Mouse (Mus musculus): Measurements from ENCODE around the gene Raver2. TPM values are rescaled to one million over a fixed set of nuclear protein-coding genes. Genes with fewer than 3 reads are reported as not detected.
"Not testable (repeated sequence)": the region's sequence is repeated elsewhere in the genome, so short reads cannot be mapped to it uniquely, and the experiment has no call there.

Gene Raver2
- polyA plus RNA-seq, 1 experiment: 15.7 TPM

DNA sequence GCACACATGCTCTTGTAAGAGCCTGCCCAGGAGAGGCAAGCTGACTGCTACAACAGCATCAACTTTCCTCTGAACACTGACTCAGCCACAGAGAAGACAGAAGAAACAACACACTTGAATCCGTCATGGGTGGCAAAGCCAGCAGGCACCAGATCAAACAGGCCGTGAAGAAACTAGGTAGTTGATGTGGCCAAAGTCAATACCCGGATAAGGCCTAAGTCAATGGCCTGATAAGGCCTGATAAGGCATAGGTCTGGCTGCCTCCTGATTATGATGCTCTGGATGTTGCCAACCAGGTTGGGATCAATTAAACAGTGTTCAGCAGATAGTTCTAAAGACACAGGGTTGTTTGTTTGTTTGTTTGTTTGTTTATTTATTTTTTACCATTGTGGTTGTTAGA is 17.3 kb downstream of the Raver2 start:
- no peak overlapping the region for H3K27ac ChIP-seq (ENCODE audit: insufficient read depth, low read length)
- no peaks in the 10 kb centered on the region; the same call in 1 of the 2 replicates for H3K4me1 ChIP-seq (ENCODE audit: control insufficient read depth, insufficient read depth, low read length)
- TF ChIP-seq CTCF (IDR thresholded peaks at IDR 0.05; ENCODE audit: extremely low read depth, insufficient read depth, low read length): no peak

GRCm38 (mm10) chr4:101087721-101088120 is 18.9 kb downstream of the Raver2 start:
- H3K27ac ChIP-seq (ENCODE audit: insufficient read depth, low read length): no peak overlapping the region
- H3K4me1 ChIP-seq (ENCODE audit: control insufficient read depth, insufficient read depth, low read length): no peaks in the 10 kb centered on the region; the same call in 1 of the 2 replicates
- TF ChIP-seq POLR2A (IDR thresholded peaks at IDR 0.05; ENCODE audit: extremely low read depth, insufficient read depth, low read length) (no peak), CTCF (IDR thresholded peaks at IDR 0.05; ENCODE audit: extremely low read depth, insufficient read depth, low read length) (no peak)
- no peak overlapping the region for H3K4me3 ChIP-seq (ENCODE audit: insufficient read depth, low read length)

More for the DNA sequence above, 17.3 kb downstream of the Raver2 start:
- no peak overlapping the region for H3K4me3 ChIP-seq (ENCODE audit: insufficient read depth, low read length)

DNA sequence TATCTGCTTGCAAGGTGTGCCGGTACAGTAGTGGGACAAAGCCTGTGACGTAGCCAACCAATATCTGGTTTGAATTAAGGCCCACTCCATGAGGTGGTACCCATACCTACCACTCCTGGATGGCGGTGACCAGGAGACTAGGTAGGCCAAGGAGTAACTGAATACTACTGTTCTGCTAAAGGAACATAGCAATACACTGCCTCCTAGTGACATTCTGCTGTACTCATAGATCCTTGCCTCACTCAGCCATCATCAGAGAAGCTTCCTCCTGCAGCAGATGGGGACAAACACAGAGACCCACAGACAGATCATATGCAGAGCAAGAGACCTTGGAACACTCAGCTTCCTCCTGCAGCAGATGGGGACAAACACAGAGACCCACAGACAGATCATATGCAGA is 21.8 kb downstream of the Raver2 start:
- H3K27ac ChIP-seq (ENCODE audit: insufficient read depth, low read length); H3K4me3 ChIP-seq (ENCODE audit: insufficient read depth, low read length); H3K4me1 ChIP-seq (ENCODE audit: control insufficient read depth, insufficient read depth, low read length): not testable (repeated sequence)

DNA sequence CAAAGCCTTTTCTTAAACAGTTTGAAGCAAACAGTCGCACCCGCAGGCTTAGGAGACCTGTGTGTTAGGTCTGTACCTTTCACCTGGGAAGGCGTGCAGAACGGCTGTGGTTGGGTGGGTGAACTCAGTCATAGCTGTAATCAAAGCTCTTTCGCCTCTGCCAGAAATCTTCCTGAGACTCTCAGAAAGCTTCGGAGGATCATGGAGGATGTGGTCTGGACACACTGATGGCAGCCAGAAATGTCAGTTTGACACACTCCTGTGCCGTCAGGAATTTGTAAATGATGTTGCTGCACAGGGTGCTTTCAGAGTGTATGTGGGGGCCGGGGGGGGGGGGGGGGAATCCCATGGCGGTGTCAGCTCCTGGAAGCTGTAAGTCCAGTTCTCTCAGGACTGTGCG is 24.5 kb downstream of the Raver2 start:
- no peak for TF ChIP-seq POLR2A (IDR thresholded peaks at IDR 0.05; ENCODE audit: extremely low read depth, insufficient read depth, low read length)
- TF ChIP-seq CTCF (IDR thresholded peaks at IDR 0.05; ENCODE audit: extremely low read depth, insufficient read depth, low read length): no peak
- H3K27ac ChIP-seq (ENCODE audit: insufficient read depth, low read length): no peak overlapping the region
- H3K4me3 ChIP-seq (ENCODE audit: insufficient read depth, low read length): no peak overlapping the region
- no peaks in the 10 kb centered on the region for H3K4me1 ChIP-seq (ENCODE audit: control insufficient read depth, insufficient read depth, low read length)

GRCm38 (mm10) chr4:101107122-101107521 is 38.3 kb downstream of the Raver2 start:
- Histone ChIP-seq H3K4me1 (ENCODE audit: control insufficient read depth, insufficient read depth, low read length) (no peaks in the 10 kb centered on the region), H3K4me3 (ENCODE audit: insufficient read depth, low read length) (no peak overlapping the region), H3K27ac (ENCODE audit: insufficient read depth, low read length) (no peak overlapping the region)
- TF ChIP-seq CTCF (IDR thresholded peaks at IDR 0.05; ENCODE audit: extremely low read depth, insufficient read depth, low read length) (no peak), POLR2A (IDR thresholded peaks at IDR 0.05; ENCODE audit: extremely low read depth, insufficient read depth, low read length) (no peak)

GRCm38 (mm10) chr4:101121002-101121401 is 52.2 kb downstream of the Raver2 start:
- H3K27ac ChIP-seq (ENCODE audit: insufficient read depth, low read length): no peak overlapping the region
- H3K4me1 ChIP-seq (ENCODE audit: control insufficient read depth, insufficient read depth, low read length): no peaks in the 10 kb centered on the region
- TF ChIP-seq POLR2A (IDR thresholded peaks at IDR 0.05; ENCODE audit: extremely low read depth, insufficient read depth, low read length) (no peak), CTCF (IDR thresholded peaks at IDR 0.05; ENCODE audit: extremely low read depth, insufficient read depth, low read length) (no peak)
- H3K4me3 ChIP-seq (ENCODE audit: insufficient read depth, low read length): no peak overlapping the region

- no peak for TF ChIP-seq POLR2A (IDR thresholded peaks at IDR 0.05; ENCODE audit: extremely low read depth, insufficient read depth, low read length)
- no peak for TF ChIP-seq CTCF (IDR thresholded peaks at IDR 0.05; ENCODE audit: extremely low read depth, insufficient read depth, low read length)
- Histone ChIP-seq H3K4me3 (ENCODE audit: insufficient read depth, low read length) (no peak overlapping the region), H3K4me1 (ENCODE audit: control insufficient read depth, insufficient read depth, low read length) (no peaks in the 10 kb centered on the region), H3K27ac (ENCODE audit: insufficient read depth, low read length) (no peak overlapping the region)
Measured at GRCm38 (mm10) chr4:101135013-101135412, 66.2 kb downstream of the Raver2 start.

DNA sequence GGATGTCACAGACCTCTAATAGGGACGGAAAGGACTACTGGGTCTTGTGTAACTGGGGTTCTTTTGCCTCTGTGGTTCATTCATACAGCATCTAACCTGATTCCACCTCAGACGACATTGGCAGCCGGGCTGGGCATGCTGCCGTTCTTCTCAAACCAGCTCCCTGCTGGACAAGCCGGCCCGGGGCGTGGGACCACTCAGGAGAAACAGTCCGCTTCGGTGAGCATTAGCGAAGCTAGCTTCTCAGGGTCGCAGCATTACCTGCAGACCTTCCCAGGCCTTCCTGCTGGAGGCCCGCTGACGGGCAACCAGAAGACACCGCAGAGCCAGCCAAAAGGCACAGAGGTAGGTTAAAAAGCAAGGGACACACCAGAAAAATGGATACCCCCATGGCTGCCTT is 67.1 kb downstream of the Raver2 start:
- Histone ChIP-seq H3K4me1 (ENCODE audit: control insufficient read depth, insufficient read depth, low read length) (no peaks in the 10 kb centered on the region), H3K27ac (ENCODE audit: insufficient read depth, low read length) (no peak overlapping the region), H3K4me3 (ENCODE audit: insufficient read depth, low read length) (no peak overlapping the region)
- TF ChIP-seq POLR2A (IDR thresholded peaks at IDR 0.05; ENCODE audit: extremely low read depth, insufficient read depth, low read length) (no peak), CTCF (IDR thresholded peaks at IDR 0.05; ENCODE audit: extremely low read depth, insufficient read depth, low read length) (no peak)

DNA sequence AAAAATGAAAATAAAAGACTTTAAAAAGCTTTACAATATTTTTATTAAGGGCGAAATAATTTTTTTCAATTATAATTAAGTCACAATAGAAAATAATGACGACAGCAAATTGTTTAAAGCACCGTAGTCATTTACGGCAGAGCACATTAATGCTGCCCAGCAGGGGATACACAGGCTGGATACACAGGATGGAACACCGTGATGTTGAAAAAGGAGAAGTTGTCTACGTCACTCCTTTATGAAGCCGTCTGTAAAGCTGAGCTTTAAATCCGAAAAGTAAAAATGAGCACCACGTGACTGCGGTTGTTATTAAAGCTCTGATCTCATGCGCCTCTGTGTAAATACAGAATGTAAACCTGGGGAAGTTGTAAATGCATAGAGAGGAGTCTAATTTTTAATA is 69.2 kb downstream of the Raver2 start:
- Histone ChIP-seq H3K4me3 (ENCODE audit: insufficient read depth, low read length) (no peak overlapping the region), H3K27ac (ENCODE audit: insufficient read depth, low read length) (no peak overlapping the region), H3K4me1 (ENCODE audit: control insufficient read depth, insufficient read depth, low read length) (no peaks in the 10 kb centered on the region)
- TF ChIP-seq POLR2A (IDR thresholded peaks at IDR 0.05; ENCODE audit: extremely low read depth, insufficient read depth, low read length) (no peak), CTCF (IDR thresholded peaks at IDR 0.05; ENCODE audit: extremely low read depth, insufficient read depth, low read length) (no peak)

GRCm38 (mm10) chr4:101141768-101142167 is 73.0 kb downstream of the Raver2 start:
- Histone ChIP-seq H3K4me3 (ENCODE audit: insufficient read depth, low read length) (no peak overlapping the region), H3K4me1 (ENCODE audit: control insufficient read depth, insufficient read depth, low read length) (no peaks in the 10 kb centered on the region), H3K27ac (ENCODE audit: insufficient read depth, low read length) (no peak overlapping the region)
- no peak for TF ChIP-seq CTCF (IDR thresholded peaks at IDR 0.05; ENCODE audit: extremely low read depth, insufficient read depth, low read length)
- no peak for TF ChIP-seq POLR2A (IDR thresholded peaks at IDR 0.05; ENCODE audit: extremely low read depth, insufficient read depth, low read length)

DNA sequence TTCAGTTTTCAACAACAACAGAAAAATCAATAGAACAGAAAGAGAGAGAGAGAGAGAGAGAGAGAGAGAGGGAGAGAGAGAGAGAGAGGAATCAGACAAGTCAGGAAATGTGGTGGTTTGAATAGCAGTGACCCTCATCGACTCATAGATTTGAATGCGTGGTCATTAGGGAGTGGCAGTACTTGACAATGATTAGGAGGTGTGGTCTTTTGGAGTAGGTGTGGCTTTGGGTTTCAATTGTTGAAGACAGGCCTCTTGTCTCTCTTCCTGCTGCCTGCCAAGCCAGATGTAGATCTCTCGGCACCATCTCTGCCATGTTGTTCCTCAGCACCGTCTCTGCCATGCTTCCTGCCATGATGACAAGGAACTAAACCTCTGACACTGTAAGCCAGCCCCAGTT is 75.1 kb downstream of the Raver2 start:
- TF ChIP-seq POLR2A (IDR thresholded peaks at IDR 0.05; ENCODE audit: extremely low read depth, insufficient read depth, low read length) (no peak), CTCF (IDR thresholded peaks at IDR 0.05; ENCODE audit: extremely low read depth, insufficient read depth, low read length) (no peak)
- H3K27ac ChIP-seq (ENCODE audit: insufficient read depth, low read length): no peak overlapping the region
- H3K4me1 ChIP-seq (ENCODE audit: control insufficient read depth, insufficient read depth, low read length): no peaks in the 10 kb centered on the region
- no peak overlapping the region for H3K4me3 ChIP-seq (ENCODE audit: insufficient read depth, low read length)
